Mouse (Mus musculus) MEL (cell line): Measurements from ENCODE around the gene Atp8a1.

Source experiments
- MAFK ChIP-seq: IDR thresholded peaks from 2 replicates; pipeline ENCODE4 v1.6.1; 2011; ENCODE audit warnings: low read depth, mild to moderate bottlenecking, low read length, improper control_type of control experiment, borderline replicate concordance
- MYB ChIP-seq: IDR thresholded peaks from 2 replicates; pipeline ENCODE4 v1.6.1; 2011; ENCODE audit warnings: mild to moderate bottlenecking, low read depth, low read length, improper control_type of control experiment

GRCm38 (mm10) chr5:67739261-67739660 is 108.0 kb downstream of the Atp8a1 start:
- TF ChIP-seq MYB (no peak), MAFK (no peak)
